8 mouse cellular contexts compared by ENCODE assay signal in genomic region chr11:116387086-116388071, GRCm38 (mm10). TPM values are rescaled to one million over a fixed set of nuclear protein-coding genes. Genes with fewer than 3 reads are reported as not detected.
DNase-seq lines count a peak whose midpoint lies in the region; ATAC-seq lines count a peak whose summit lies in the region.

No protein-coding gene starts in this region.

- peak overlapping the region; percentile 85 for H3K27ac ChIP-seq in heart, embryonic 13.5 days (replicated peaks)
- peak overlapping the region; percentile 81 for H3K27ac ChIP-seq in embryonic facial prominence, embryonic 10.5 days (replicated peaks)
- H3K27ac ChIP-seq in liver, embryonic 12.5 days: peak overlapping the region; percentile 57
- H3K27ac ChIP-seq in stomach, embryonic 14.5 days (ENCODE audit: low read length): peak overlapping the region; percentile 80

- H3K27me3 ChIP-seq in heart, embryonic 13.5 days (replicated peaks): no peaks in the 10 kb centered on the region
- H3K27me3 ChIP-seq in embryonic facial prominence, embryonic 10.5 days (replicated peaks; ENCODE audit: low read depth, poor library complexity, severe bottlenecking): no peaks in the 10 kb centered on the region
- H3K27me3 ChIP-seq in liver, embryonic 12.5 days (replicated peaks): no peaks in the 10 kb centered on the region
- H3K27me3 ChIP-seq in stomach, embryonic 14.5 days (ENCODE audit: control insufficient read depth, insufficient read depth, low read length): no peaks in the 10 kb centered on the region

- peaks cover 24% of the 10 kb centered on the region for H3K4me1 ChIP-seq in heart, embryonic 13.5 days
- peaks cover 27% of the 10 kb centered on the region for H3K4me1 ChIP-seq in embryonic facial prominence, embryonic 10.5 days
- peaks cover 23% of the 10 kb centered on the region for H3K4me1 ChIP-seq in liver, embryonic 12.5 days
- H3K4me1 ChIP-seq in stomach, embryonic 14.5 days (ENCODE audit: control insufficient read depth, insufficient read depth, low read length): peaks cover 11% of the 10 kb centered on the region

- H3K9me3 ChIP-seq in heart, embryonic 13.5 days: no peaks in the 10 kb centered on the region
- H3K9me3 ChIP-seq in embryonic facial prominence, embryonic 10.5 days: no peaks in the 10 kb centered on the region
- H3K9me3 ChIP-seq in liver, embryonic 12.5 days (replicated peaks): no peaks in the 10 kb centered on the region
- H3K9me3 ChIP-seq in stomach, embryonic 14.5 days (ENCODE audit: control insufficient read depth, low read depth, low read length): no peaks in the 10 kb centered on the region

- no peaks in the 10 kb centered on the region for H3K36me3 ChIP-seq in heart, embryonic 13.5 days
- no peaks in the 10 kb centered on the region; the same call in 1 of the 2 replicates for H3K36me3 ChIP-seq in embryonic facial prominence, embryonic 10.5 days (replicated peaks)
- H3K36me3 ChIP-seq in liver, embryonic 12.5 days: no peaks in the 10 kb centered on the region
- no peaks in the 10 kb centered on the region for H3K36me3 ChIP-seq in stomach, embryonic 14.5 days (ENCODE audit: control insufficient read depth, insufficient read depth, low read length)

- WGBS in heart, embryonic 13.5 days: 6% methylated on average over 16 of the region's 16 CpGs
- WGBS in embryonic facial prominence, embryonic 10.5 days: 16% methylated on average over 16 of the region's 16 CpGs
- 26% methylated on average over 14 of the region's 16 CpGs for WGBS in liver, embryonic 12.5 days (ENCODE audit: insufficient replicate concordance)
- 19% methylated on average over 15 of the region's 16 CpGs for WGBS in stomach, embryonic 14.5 days

- peak overlapping the region; percentile 66 for H3K4me2 ChIP-seq in heart, embryonic 13.5 days
- peak overlapping the region; percentile 37 for H3K4me2 ChIP-seq in liver, embryonic 12.5 days
- H3K4me2 ChIP-seq in stomach, embryonic 14.5 days (replicated peaks; ENCODE audit: low read depth, low read length): peak overlapping the region; percentile 27

- ATAC-seq in heart, embryonic 13.5 days (ENCODE audit: extremely low read depth, insufficient number of reproducible peaks, low FRiP score, low TSS enrichment): no peak; the same call in 1 of the 2 replicates
- peak; percentile 22; the same call in 1 of the 2 replicates for ATAC-seq in liver, embryonic 12.5 days
- peak; percentile 49; the same call in 1 of the 2 replicates for ATAC-seq in stomach, embryonic 14.5 days (ENCODE audit: insufficient number of reproducible peaks, insufficient read depth, low FRiP score, low read depth)

- no peak for DNase-seq in heart, adult 8-10 months (ENCODE audit: low spot score)
- peak; percentile 64 for DNase-seq in embryonic facial prominence, embryonic 10.5 days (ENCODE audit: low spot score)
- DNase-seq in heart, postnatal 4 days: peak; percentile 30
- no peak for DNase-seq in thymus, postnatal 0 days (ENCODE audit: low spot score)
- DNase-seq in layer of hippocampus, adult 18-20 months (ENCODE audit: low spot score in 2 of 2): no peak

- H3K9ac ChIP-seq in heart, embryonic 13.5 days: peak overlapping the region; percentile 76
- H3K9ac ChIP-seq in liver, embryonic 12.5 days: peak overlapping the region; percentile 39
- peak overlapping the region; percentile 21; the same call in 1 of the 2 replicates for H3K9ac ChIP-seq in stomach, embryonic 14.5 days (replicated peaks; ENCODE audit: low read depth, low read length)

- H3K4me3 ChIP-seq in heart, embryonic 13.5 days: peak overlapping the region; percentile 43
- peak overlapping the region; percentile 48 for H3K4me3 ChIP-seq in embryonic facial prominence, embryonic 10.5 days
- H3K4me3 ChIP-seq in liver, embryonic 12.5 days: no peak overlapping the region
- H3K4me3 ChIP-seq in stomach, embryonic 14.5 days (ENCODE audit: low read depth, low read length): no peak overlapping the region

RNA-seq across cellular contexts. Expression of gene Rnf157, which starts 25.5 kb away (rescaled TPM):
- polyA plus RNA-seq in heart, embryonic 13.5 days (2015; fragmentation: Nextera tagmentation; extraction: Ambion mirVana): 4.0 and 6.1 TPM in 2 replicates
- 10 to 100 TPM in 2 of 4 experiments, 1 to 10 TPM in 2; 7.5 to 12.5 (median 9.4) TPM for total RNA-seq in heart, adult 8-10 months (2022)
- polyA plus RNA-seq in embryonic facial prominence, embryonic 10.5 days (2016; fragmentation: Nextera tagmentation; extraction: Ambion mirVana): 12.7 and 15.7 TPM in 2 replicates
- total RNA-seq in heart, postnatal 4 days (2021): 10 to 100 TPM; 11.9 to 12.4 TPM
- polyA plus RNA-seq in liver, embryonic 12.5 days (2016; fragmentation: Nextera tagmentation; extraction: Ambion mirVana): 2.9 and 4.3 TPM in 2 replicates
- 9.8 and 12.8 TPM in 2 replicates for polyA plus RNA-seq in stomach, embryonic 14.5 days (2014; fragmentation: Nextera tagmentation; extraction: Ambion mirVana)
- polyA plus RNA-seq in thymus, postnatal 0 days (2015; fragmentation: Nextera tagmentation; extraction: Ambion mirVana): 52.3 and 56.7 TPM in 2 replicates
- 100 to 1,000 TPM; 245 to 252 TPM for total RNA-seq in layer of hippocampus, adult 18-20 months (2021)

RNA-seq across cellular contexts. Expression of gene Ubald2, which starts 46.5 kb away (rescaled TPM):
- 31.0 and 32.3 TPM in 2 replicates for polyA plus RNA-seq in heart, embryonic 13.5 days (2015; fragmentation: Nextera tagmentation; extraction: Ambion mirVana)
- 10 to 100 TPM; 28.2 to 36.0 (median 32.7) TPM for total RNA-seq in heart, adult 8-10 months (2022)
- 43.7 and 46.4 TPM in 2 replicates for polyA plus RNA-seq in embryonic facial prominence, embryonic 10.5 days (2016; fragmentation: Nextera tagmentation; extraction: Ambion mirVana)
- 10 to 100 TPM; 52.8 to 55.5 TPM for total RNA-seq in heart, postnatal 4 days (2021)
- polyA plus RNA-seq in liver, embryonic 12.5 days (2016; fragmentation: Nextera tagmentation; extraction: Ambion mirVana): 32.3 and 32.6 TPM in 2 replicates
- 56.1 and 60.7 TPM in 2 replicates for polyA plus RNA-seq in stomach, embryonic 14.5 days (2014; fragmentation: Nextera tagmentation; extraction: Ambion mirVana)
- polyA plus RNA-seq in thymus, postnatal 0 days (2015; fragmentation: Nextera tagmentation; extraction: Ambion mirVana): 81.9 and 82.9 TPM in 2 replicates
- total RNA-seq in layer of hippocampus, adult 18-20 months (2021): 10 to 100 TPM; 33.3 to 40.5 TPM

RNA-seq across cellular contexts. Expression of gene Foxj1, which starts 52.2 kb away (rescaled TPM):
- 0.09 and 0.14 TPM in 2 replicates for polyA plus RNA-seq in heart, embryonic 13.5 days (2015; fragmentation: Nextera tagmentation; extraction: Ambion mirVana)
- total RNA-seq in heart, adult 8-10 months (2022): under 1 TPM in 1 of 4 experiments, not detected in 3; 0.26 TPM
- polyA plus RNA-seq in embryonic facial prominence, embryonic 10.5 days (2016; fragmentation: Nextera tagmentation; extraction: Ambion mirVana): 2.3 and 3.3 TPM in 2 replicates
- under 1 TPM in 1 of 2 experiments, not detected in 1; 0.23 TPM for total RNA-seq in heart, postnatal 4 days (2021)
- 1.2 and 1.4 TPM in 2 replicates for polyA plus RNA-seq in liver, embryonic 12.5 days (2016; fragmentation: Nextera tagmentation; extraction: Ambion mirVana)
- 0.17 and 0.34 TPM in 2 replicates for polyA plus RNA-seq in stomach, embryonic 14.5 days (2014; fragmentation: Nextera tagmentation; extraction: Ambion mirVana)
- 1.3 and 1.5 TPM in 2 replicates for polyA plus RNA-seq in thymus, postnatal 0 days (2015; fragmentation: Nextera tagmentation; extraction: Ambion mirVana)
- total RNA-seq in layer of hippocampus, adult 18-20 months (2021): 1 to 10 TPM; 6.2 to 7.5 TPM

Comparison
In these comparisons a context has a peak if more than half of its experiments do, and no peak if none do; other contexts are left out.
1. DNase-seq: peak in embryonic facial prominence, embryonic 10.5 days (single experiment) and heart, postnatal 4 days (single experiment); none in heart, adult 8-10 months (single experiment), thymus, postnatal 0 days (single experiment) and layer of hippocampus, adult 18-20 months (0 of 2).
2. H3K4me3 ChIP-seq: peak in heart, embryonic 13.5 days (single experiment) and embryonic facial prominence, embryonic 10.5 days (single experiment); none in liver, embryonic 12.5 days (single experiment) and stomach, embryonic 14.5 days (single experiment).
3. H3K9ac ChIP-seq: peak in every context shown above with its lines; median percentile 76 in heart, embryonic 13.5 days; 39 in liver, embryonic 12.5 days; 21 in stomach, embryonic 14.5 days.
4. Peak in every context shown above with its lines, with median percentiles within 50 percentile points of each other: H3K27ac ChIP-seq and H3K4me2 ChIP-seq.